Mouse (Mus musculus): ENCODE measurements at regions not wholly inside any gene's neighbourhood (a gene's known extent, or its start where the extent isn't known, plus 50 kb on each side); places are given as distances from the start of the nearest gene placed in this dataset.

DNA sequence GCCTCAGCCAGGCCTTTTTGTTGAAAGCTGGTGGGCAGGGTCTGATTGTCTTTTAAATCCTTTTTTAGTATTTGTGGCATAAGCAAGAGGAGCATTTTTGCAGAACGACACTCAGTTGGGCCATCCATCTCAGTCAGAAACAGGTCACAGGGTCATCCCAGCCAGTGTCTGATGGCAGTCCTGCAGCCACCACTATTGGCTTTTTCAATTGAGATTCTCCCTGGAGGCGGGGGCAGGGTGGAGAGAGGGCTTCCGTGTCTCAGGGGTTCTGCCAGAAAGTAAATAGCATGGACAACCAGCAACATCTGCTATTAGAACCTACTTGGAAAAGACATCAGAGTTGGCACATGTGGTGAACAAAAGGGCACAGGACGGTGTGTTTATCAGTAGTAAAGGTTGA is 293.8 kb upstream of the Npvf start:
- ATAC-seq (ENCODE audit: extremely low read depth, insufficient number of reproducible peaks, low FRiP score, poor library complexity, severe bottlenecking), result no peak

- no peak for ATAC-seq (ENCODE audit: extremely low read depth, insufficient number of reproducible peaks, low FRiP score, poor library complexity, severe bottlenecking)
These were observed 295.1 kb upstream of the Npvf start for GRCm38 (mm10) chr6:50949361-50949760.

GRCm38 (mm10) chr6:50949883-50950583 is 295.8 kb upstream of the Npvf start:
- ATAC-seq (ENCODE audit: extremely low read depth, insufficient number of reproducible peaks, low FRiP score, poor library complexity, severe bottlenecking), result no peak

DNA sequence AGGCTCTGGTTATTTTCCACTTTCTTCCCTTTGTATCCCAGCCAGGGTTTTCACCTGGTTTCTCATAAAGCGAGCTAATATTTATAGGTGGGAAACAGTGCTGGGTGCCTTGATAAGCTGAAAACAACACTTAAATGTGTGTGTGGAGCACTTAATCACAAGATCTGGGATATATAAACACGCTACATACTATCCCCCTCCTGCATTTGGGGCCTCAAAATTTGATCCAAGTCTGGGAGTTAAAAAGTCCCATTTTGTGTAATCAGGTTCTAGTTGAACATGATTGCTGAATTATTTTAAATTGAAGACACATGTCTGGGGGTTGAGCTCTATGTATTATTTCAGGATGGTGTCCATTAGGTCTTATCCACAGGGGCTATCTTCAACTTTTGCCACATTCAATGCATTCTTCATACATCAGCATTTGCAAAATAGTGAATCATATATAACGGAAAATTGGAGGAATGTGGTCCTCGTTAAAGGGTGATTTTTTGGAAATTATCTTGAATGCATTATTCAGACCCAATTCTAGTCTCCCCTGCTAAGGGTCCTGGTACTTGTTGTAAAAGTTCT is 303.2 kb upstream of the Npvf start:
- ATAC-seq (ENCODE audit: extremely low read depth, insufficient number of reproducible peaks, low FRiP score, poor library complexity, severe bottlenecking), result no peak

DNA sequence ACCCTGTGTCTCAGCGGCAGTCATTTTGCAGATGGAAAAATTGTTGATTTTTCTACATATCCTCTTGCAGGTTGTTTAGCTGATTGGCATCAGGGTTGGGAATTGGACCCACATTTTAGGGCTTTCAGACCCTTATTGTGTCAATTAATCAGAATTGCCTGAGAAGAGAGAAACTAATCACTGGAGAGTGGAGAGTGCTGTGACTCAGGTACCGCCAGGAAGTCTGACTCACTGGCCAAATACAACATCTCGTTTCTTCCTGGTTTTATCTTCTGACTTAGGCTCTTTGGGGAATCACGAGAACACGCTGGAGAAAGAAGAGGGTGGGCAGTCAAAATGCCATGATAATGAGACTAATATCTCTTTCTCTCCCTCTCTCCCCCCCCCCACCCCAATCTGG is 306.1 kb upstream of the Npvf start:
- no peak for ATAC-seq (ENCODE audit: extremely low read depth, insufficient number of reproducible peaks, low FRiP score, poor library complexity, severe bottlenecking)

DNA sequence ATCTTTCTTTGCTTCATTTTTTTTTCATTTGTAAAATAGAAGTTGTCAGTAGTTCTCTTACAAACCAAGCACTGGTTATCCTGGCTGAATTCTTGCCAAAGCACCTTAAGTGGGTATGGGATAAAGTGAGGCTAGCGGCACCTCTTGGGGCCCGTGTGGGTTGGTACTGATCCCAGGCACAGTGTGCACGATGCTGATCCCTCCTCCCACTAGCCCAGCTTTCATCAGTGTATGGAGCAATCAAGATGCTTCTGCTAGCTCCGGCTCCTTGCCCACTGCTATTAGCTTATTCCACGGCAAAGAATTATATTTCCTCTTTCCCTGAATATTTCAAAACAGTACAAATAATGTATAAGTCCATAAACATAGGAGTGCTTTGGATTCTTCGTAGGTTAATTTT is 307.4 kb upstream of the Npvf start:
- ATAC-seq (ENCODE audit: extremely low read depth, insufficient number of reproducible peaks, low FRiP score, poor library complexity, severe bottlenecking), result no peak

GRCm38 (mm10) chr6:50968546-50968945 is 314.3 kb upstream of the Npvf start:
- ATAC-seq (ENCODE audit: extremely low read depth, insufficient number of reproducible peaks, low FRiP score, poor library complexity, severe bottlenecking), result no peak

DNA sequence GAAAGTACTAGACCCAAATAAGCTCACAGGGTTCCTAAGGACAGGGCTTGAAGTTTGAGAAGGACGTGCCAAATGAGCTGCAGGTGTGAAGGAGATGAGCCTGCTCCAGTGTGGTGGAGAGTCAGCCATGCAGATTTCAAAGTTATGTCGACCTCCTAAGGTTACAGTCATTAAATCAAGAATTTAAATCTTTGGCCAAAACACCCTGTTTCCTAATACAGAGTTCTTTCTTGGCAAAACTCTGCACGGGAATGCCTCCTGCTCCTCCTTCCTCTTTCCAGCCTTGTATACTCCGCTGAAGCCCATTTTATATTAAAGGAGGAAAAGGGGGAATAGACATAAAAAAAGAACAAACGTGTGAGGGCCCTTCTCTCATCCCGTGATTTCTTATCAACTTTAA is 315.1 kb upstream of the Npvf start:
- no peak for ATAC-seq (ENCODE audit: extremely low read depth, insufficient number of reproducible peaks, low FRiP score, poor library complexity, severe bottlenecking)

DNA sequence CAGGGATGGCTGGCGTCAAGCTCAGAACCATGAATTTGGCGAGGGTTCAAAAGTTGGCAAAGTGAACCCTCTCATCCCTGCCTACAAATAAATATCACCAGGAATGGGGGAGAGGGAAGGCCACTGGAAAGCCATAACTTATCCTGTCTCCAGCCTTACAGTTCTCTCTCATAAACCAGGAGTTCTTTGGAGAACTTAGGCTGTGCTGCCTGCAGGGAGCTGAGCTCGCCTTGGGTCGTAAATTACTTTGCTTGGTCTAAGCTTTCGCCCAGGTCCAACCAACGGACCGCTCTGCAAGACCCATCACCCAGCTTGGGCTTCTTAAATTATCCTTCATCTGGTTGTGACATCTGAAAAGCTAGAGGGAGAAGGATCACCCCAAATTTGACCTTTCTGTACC is 315.8 kb upstream of the Npvf start:
- ATAC-seq (ENCODE audit: extremely low read depth, insufficient number of reproducible peaks, low FRiP score, poor library complexity, severe bottlenecking), result no peak

- no peak for ATAC-seq (ENCODE audit: extremely low read depth, insufficient number of reproducible peaks, low FRiP score, poor library complexity, severe bottlenecking)
These were observed 316.5 kb upstream of the Npvf start for GRCm38 (mm10) chr6:50970770-50971169.

GRCm38 (mm10) chr6:50972268-50972667 is 318.0 kb upstream of the Npvf start:
- no peak for ATAC-seq (ENCODE audit: extremely low read depth, insufficient number of reproducible peaks, low FRiP score, poor library complexity, severe bottlenecking)

GRCm38 (mm10) chr6:50973231-50973654 is 319.0 kb upstream of the Npvf start:
- ATAC-seq (ENCODE audit: extremely low read depth, insufficient number of reproducible peaks, low FRiP score, poor library complexity, severe bottlenecking), result no peak

DNA sequence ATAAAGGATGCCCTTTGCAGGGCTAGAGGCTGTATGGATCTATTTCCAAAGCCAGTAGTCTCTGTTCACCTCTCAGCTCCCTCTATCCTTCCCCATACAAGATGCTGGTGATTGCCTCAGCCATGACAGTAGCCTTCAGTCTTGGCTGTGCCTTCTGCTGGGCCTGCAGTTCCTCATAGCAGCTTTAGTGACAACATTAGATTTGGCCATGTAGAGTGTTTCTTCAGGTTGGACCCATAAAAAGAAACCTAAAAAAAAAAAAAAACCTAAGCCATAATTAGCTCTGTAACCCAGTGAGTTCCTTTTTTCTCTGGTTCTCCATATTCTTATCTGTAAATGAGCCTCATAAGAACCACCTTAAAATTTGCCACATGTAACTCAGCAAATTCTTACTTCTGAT is 319.6 kb upstream of the Npvf start:
- no peak for ATAC-seq (ENCODE audit: extremely low read depth, insufficient number of reproducible peaks, low FRiP score, poor library complexity, severe bottlenecking)

GRCm38 (mm10) chr6:50974961-50975360 is 320.7 kb upstream of the Npvf start:
- ATAC-seq (ENCODE audit: extremely low read depth, insufficient number of reproducible peaks, low FRiP score, poor library complexity, severe bottlenecking), result no peak

GRCm38 (mm10) chr6:50976973-50977372 is 322.7 kb upstream of the Npvf start:
- no peak for ATAC-seq (ENCODE audit: extremely low read depth, insufficient number of reproducible peaks, low FRiP score, poor library complexity, severe bottlenecking)

GRCm38 (mm10) chr6:50977381-50977780 is 323.1 kb upstream of the Npvf start:
- ATAC-seq (ENCODE audit: extremely low read depth, insufficient number of reproducible peaks, low FRiP score, poor library complexity, severe bottlenecking), result no peak

DNA sequence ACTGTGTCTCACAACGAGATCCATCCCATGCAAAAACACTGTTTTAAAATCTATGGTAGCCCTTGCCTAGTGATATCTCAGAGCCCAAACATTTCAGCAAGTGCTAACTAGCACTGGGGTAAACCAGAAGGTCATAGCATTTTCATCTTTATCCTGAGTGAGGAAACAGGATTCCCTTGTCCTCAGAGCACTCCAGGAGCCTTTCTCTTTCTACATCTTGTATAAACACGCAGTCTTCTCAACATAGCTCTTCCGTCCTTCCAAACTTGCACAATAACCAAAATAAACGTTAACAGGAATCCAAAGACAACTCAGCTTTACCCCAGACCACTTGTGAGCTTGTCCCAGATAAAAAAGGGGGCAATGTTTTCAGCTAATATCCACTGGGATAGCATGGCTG is 323.8 kb upstream of the Npvf start:
- ATAC-seq (ENCODE audit: extremely low read depth, insufficient number of reproducible peaks, low FRiP score, poor library complexity, severe bottlenecking), result no peak

DNA sequence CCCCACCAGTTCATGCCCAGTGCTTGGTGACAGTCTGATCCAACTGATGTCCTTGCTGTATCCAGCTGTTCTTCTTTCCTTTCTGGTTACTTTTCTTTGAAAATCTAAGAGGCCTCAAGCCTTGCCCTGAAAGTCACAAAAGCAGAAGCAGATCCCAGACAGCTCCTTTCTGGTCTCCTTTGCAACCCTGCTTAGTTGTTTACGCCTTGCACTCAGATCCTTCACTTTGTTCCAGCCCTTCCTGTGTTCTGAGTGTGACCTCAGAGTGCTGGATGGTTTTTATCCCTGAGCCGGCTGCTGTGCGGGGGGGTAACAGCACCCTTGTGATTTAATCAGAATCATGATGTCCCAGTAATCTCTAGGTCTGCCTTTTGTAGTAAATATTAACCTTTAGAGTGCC is 324.3 kb upstream of the Npvf start:
- ATAC-seq (ENCODE audit: extremely low read depth, insufficient number of reproducible peaks, low FRiP score, poor library complexity, severe bottlenecking), result no peak

GRCm38 (mm10) chr6:50979764-50980163 is 325.5 kb upstream of the Npvf start:
- no peak for ATAC-seq (ENCODE audit: extremely low read depth, insufficient number of reproducible peaks, low FRiP score, poor library complexity, severe bottlenecking)

DNA sequence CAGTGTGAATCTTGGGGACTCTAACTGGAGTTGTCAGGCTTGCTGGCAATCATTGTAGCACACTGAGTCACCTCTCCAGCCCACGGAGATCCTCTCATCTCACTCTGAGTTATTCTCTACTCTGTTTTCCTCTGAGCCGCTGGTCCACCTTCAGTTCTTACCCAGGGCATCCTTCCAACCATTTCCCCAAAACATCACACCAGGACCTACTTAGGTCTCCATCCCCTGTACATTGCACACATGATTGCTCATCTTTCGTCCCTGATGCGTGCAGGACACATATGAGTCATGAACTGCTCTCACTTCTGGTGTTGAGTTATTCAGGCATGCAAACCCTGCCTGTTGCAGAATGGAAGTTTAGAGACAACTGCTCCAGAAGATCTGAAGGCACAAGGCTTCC is 326.1 kb upstream of the Npvf start:
- peak; percentile 83; the same call in 1 of the 2 replicates for ATAC-seq (ENCODE audit: extremely low read depth, insufficient number of reproducible peaks, low FRiP score, poor library complexity, severe bottlenecking)

GRCm38 (mm10) chr6:50981702-50982309 is 327.6 kb upstream of the Npvf start:
- ATAC-seq (ENCODE audit: extremely low read depth, insufficient number of reproducible peaks, low FRiP score, poor library complexity, severe bottlenecking), result no peak

All from neutrophil, adult 5-6 weeks (primary cell).